Mouse (Mus musculus) MEL (cell line): Measurements from ENCODE around the gene Ccm2. TPM values are rescaled to one million over a fixed set of nuclear protein-coding genes. Genes with fewer than 3 reads are reported as not detected.

Source experiments
- DNase-seq: peaks from one replicate; pipeline ENCODE4 v3.0.0; 2011; ENCODE audit warnings: low read depth, low spot score
- H3K27ac ChIP-seq: 2 replicates; pipeline ENCODE4 v1.5.1; 2012; ENCODE audit warnings: low read depth, mild to moderate bottlenecking, control low read depth, low read length, moderate library complexity; ENCODE audit not compliant: control insufficient read depth
- H3K27me3 ChIP-seq, 2 experiments: fragments of 150-350 bp in 1 of 2; sonication (generic) in 1 of 2; 2 replicates each; pipeline ENCODE4 v1.6.1; 2012; ENCODE audit warnings: low read length in 2 of 2, mild to moderate bottlenecking in 2 of 2, improper control_type of control experiment in 1 of 2, moderate library complexity in 1 of 2; ENCODE audit not compliant: insufficient read depth in 2 of 2, control insufficient read depth in 1 of 2
- H3K36me3 ChIP-seq, 2 experiments: 2 replicates each; pipeline ENCODE4 v1.6.1; 2012 to 2014; ENCODE audit warnings: low read length in 2 of 2, improper control_type of control experiment in 1 of 2, inconsistent platforms in 1 of 2, mild to moderate bottlenecking in 1 of 2; ENCODE audit not compliant: insufficient read depth in 2 of 2, control insufficient read depth in 1 of 2
- H3K4me1 ChIP-seq, 2 experiments: fragments of 150-350 bp in 1 of 2; sonication (generic) in 1 of 2; 2 replicates each; pipeline ENCODE4 v1.6.1; 2012; ENCODE audit warnings: low read length in 2 of 2, improper control_type of control experiment in 1 of 2, mild to moderate bottlenecking in 1 of 2; ENCODE audit not compliant: insufficient read depth in 2 of 2, control insufficient read depth in 1 of 2
- H3K4me3 ChIP-seq, 2 experiments: fragments of 150-350 bp in 1 of 2; sonication (generic) in 1 of 2; 2 replicates each; pipeline ENCODE4 v1.5.1; 2012; ENCODE audit warnings: low read depth in 2 of 2, low read length in 2 of 2, mild to moderate bottlenecking in 2 of 2, moderate library complexity in 2 of 2, control low read depth in 1 of 2, improper control_type of control experiment in 1 of 2; ENCODE audit not compliant: control insufficient read depth in 1 of 2, insufficient read depth in 1 of 2
- H3K79me2 ChIP-seq: 2 replicates; pipeline ENCODE4 v1.6.1; 2012; ENCODE audit warnings: mild to moderate bottlenecking, low read length, moderate library complexity; ENCODE audit not compliant: control insufficient read depth, poor library complexity, insufficient read depth
- H3K9ac ChIP-seq: 2 replicates; pipeline ENCODE4 v1.6.1; 2012; ENCODE audit warnings: low read depth, mild to moderate bottlenecking, control low read depth, low read length, moderate library complexity; ENCODE audit not compliant: control insufficient read depth, poor library complexity, severe bottlenecking
- H3K9me3 ChIP-seq: fragments of 150-350 bp; sonication (generic); replicated peaks from 2 replicates; pipeline ENCODE4 v1.6.1; 2012; ENCODE audit warnings: mild to moderate bottlenecking, low read length, improper control_type of control experiment, moderate library complexity; ENCODE audit not compliant: insufficient read depth
- BHLHE40 ChIP-seq: IDR thresholded peaks from 2 replicates; pipeline ENCODE4 v1.6.1; 2012; ENCODE audit warnings: low read depth, mild to moderate bottlenecking, inconsistent platforms, low read length, improper control_type of control experiment, borderline replicate concordance
- CHD2 ChIP-seq: IDR thresholded peaks from 2 replicates; pipeline ENCODE4 v1.6.1; 2011; ENCODE audit warnings: low read length, improper control_type of control experiment
- E2F4 ChIP-seq: IDR thresholded peaks from 2 replicates; pipeline ENCODE4 v1.6.1; 2011; ENCODE audit warnings: low read depth, low read length, improper control_type of control experiment, borderline replicate concordance
- EP300 ChIP-seq, 2 experiments: IDR thresholded peaks; 2 replicates each; pipeline ENCODE4 v1.6.1; 2011; ENCODE audit warnings: improper control_type of control experiment in 2 of 2, low read length in 2 of 2, low read depth in 1 of 2, mild to moderate bottlenecking in 1 of 2
- ETS1 ChIP-seq: IDR thresholded peaks from 2 replicates; pipeline ENCODE4 v1.6.1; 2012; ENCODE audit warnings: low read depth, mild to moderate bottlenecking, inconsistent platforms, low read length, improper control_type of control experiment, moderate library complexity
- GABPA ChIP-seq: IDR thresholded peaks from 2 replicates; pipeline ENCODE4 v1.6.1; 2012; ENCODE audit warnings: low read depth, mild to moderate bottlenecking, inconsistent platforms, low read length, improper control_type of control experiment, moderate library complexity
- HCFC1 ChIP-seq: IDR thresholded peaks from 2 replicates; pipeline ENCODE4 v1.6.1; 2012; ENCODE audit warnings: low read depth, mild to moderate bottlenecking, inconsistent platforms, low read length, improper control_type of control experiment, moderate library complexity
- KAT2A ChIP-seq: conservative IDR thresholded peaks from 2 replicates; pipeline ENCODE4 v1.6.1; 2012; ENCODE audit warnings: low read depth, low read length, improper control_type of control experiment, inconsistent platforms
- MAFK ChIP-seq: IDR thresholded peaks from 2 replicates; pipeline ENCODE4 v1.6.1; 2011; ENCODE audit warnings: low read depth, mild to moderate bottlenecking, low read length, improper control_type of control experiment, borderline replicate concordance
- MAZ ChIP-seq: IDR thresholded peaks from 2 replicates; pipeline ENCODE4 v1.6.1; 2012; ENCODE audit warnings: low read depth, mild to moderate bottlenecking, inconsistent platforms, low read length, improper control_type of control experiment
- MEF2A ChIP-seq: IDR thresholded peaks from 2 replicates; pipeline ENCODE4 v1.6.1; 2014; ENCODE audit warnings: low read depth, mild to moderate bottlenecking, inconsistent platforms, low read length, improper control_type of control experiment; ENCODE audit not compliant: poor library complexity, insufficient replicate concordance, severe bottlenecking; ENCODE audit errors: extremely low read depth
- MXI1 ChIP-seq: IDR thresholded peaks from 2 replicates; pipeline ENCODE4 v1.6.1; 2011; ENCODE audit warnings: mild to moderate bottlenecking, low read depth, low read length, improper control_type of control experiment
- MYB ChIP-seq: IDR thresholded peaks from 2 replicates; pipeline ENCODE4 v1.6.1; 2011; ENCODE audit warnings: mild to moderate bottlenecking, low read depth, low read length, improper control_type of control experiment
- MYC ChIP-seq: IDR thresholded peaks from 2 replicates; pipeline ENCODE4 v1.6.1; 2011; ENCODE audit warnings: low read depth, mild to moderate bottlenecking, low read length, improper control_type of control experiment, moderate library complexity
- NELFE ChIP-seq: IDR thresholded peaks from 2 replicates; pipeline ENCODE4 v1.6.1; 2011; ENCODE audit warnings: low read depth, low read length, improper control_type of control experiment
- NRF1 ChIP-seq: IDR thresholded peaks from 2 replicates; pipeline ENCODE4 v1.6.1; 2014; ENCODE audit warnings: low read depth, mild to moderate bottlenecking, inconsistent platforms, low read length, improper control_type of control experiment, moderate library complexity; ENCODE audit not compliant: poor library complexity, insufficient read depth, severe bottlenecking
- POLR2A ChIP-seq, 2 experiments: IDR thresholded peaks; 2 replicates each; pipeline ENCODE4 v1.6.1; 2011 to 2012; ENCODE audit warnings: low read length in 2 of 2, mild to moderate bottlenecking in 2 of 2, control low read depth in 1 of 2, improper control_type of control experiment in 1 of 2, low read depth in 1 of 2, moderate library complexity in 1 of 2; ENCODE audit not compliant: control insufficient read depth in 1 of 2, insufficient read depth in 1 of 2, poor library complexity in 1 of 2
- POLR2AphosphoS5 ChIP-seq: IDR thresholded peaks from 2 replicates; pipeline ENCODE4 v1.6.1; 2012; ENCODE audit warnings: low read depth, borderline replicate concordance, mild to moderate bottlenecking, inconsistent platforms, low read length, moderate library complexity, mixed read lengths
- RAD21 ChIP-seq: IDR thresholded peaks from 2 replicates; pipeline ENCODE4 v1.6.1; 2011; ENCODE audit warnings: mild to moderate bottlenecking, low read depth, low read length, improper control_type of control experiment
- SIN3A ChIP-seq: IDR thresholded peaks from 2 replicates; pipeline ENCODE4 v1.6.1; 2012; ENCODE audit warnings: low read length, improper control_type of control experiment, inconsistent platforms
- SMC3 ChIP-seq: IDR thresholded peaks from 2 replicates; pipeline ENCODE4 v1.6.1; 2011; ENCODE audit warnings: low read depth, low read length, improper control_type of control experiment
- polyA plus RNA-seq, 2 experiments: library from polyadenylated mRNA; stranded (reverse) in 1 of 2; unstranded in 1 of 2; fragments of >175 nt in 1 of 2; fragments of >200 nt in 1 of 2; gene quantifications; 2 replicates each; pipeline versions ENCODE4 v1.2.1 to v1.2.4; 2012; ENCODE audit warnings: low replicate concordance in 2 of 2, low read depth in 1 of 2; ENCODE audit not compliant: insufficient read length in 2 of 2, insufficient read depth in 1 of 2, missing spikeins in 1 of 2
- total RNA-seq: library from RNA; depleted of rRNA; stranded (reverse); fragments of 300-350 nt; gene quantifications from 2 replicates; pipeline ENCODE4 v1.2.3, GENCODE M21; 2012

The Ccm2 gene
- total and polyA plus RNA-seq, 3 experiments: 49.2 to 66.4 TPM; not detected in 1

- H3K27ac ChIP-seq: no peak overlapping the region
Measured at GRCm38 (mm10) chr11:6588295-6588694, 41.6 kb downstream of the Ccm2 start.

GRCm38 (mm10) chr11:6589838-6590237, 43.2 kb downstream of the Ccm2 start:
- Histone ChIP-seq H3K9ac (no peak overlapping the region), H3K79me2 (no peaks in the 10 kb centered on the region), H3K4me3 (no peak overlapping the region), H3K27me3 (no peaks in the 10 kb centered on the region)
- no peak for TF ChIP-seq ETS1
- no peak for TF ChIP-seq E2F4
- no peak for TF ChIP-seq HCFC1
- TF ChIP-seq NRF1: no peak
- TF ChIP-seq POLR2A (IDR thresholded peaks at IDR 0.05; ENCODE audit: control insufficient read depth in 1 of 2, insufficient read depth in 1 of 2, low read depth in 1 of 2, low read length in 2 of 2, poor library complexity in 1 of 2): no peak
- TF ChIP-seq, all 39 proteins: peak for 0
- DNase-seq: no peak
- H3K27ac ChIP-seq: no peak overlapping the region
- H3K36me3 ChIP-seq: peaks cover 24 to 27% of the 10 kb centered on the region in 2 experiments
- H3K4me1 ChIP-seq: peaks cover 10 to 28% of the 10 kb centered on the region in 2 experiments
- no peaks in the 10 kb centered on the region for H3K9me3 ChIP-seq

More at GRCm38 (mm10) chr11:6588295-6588694, 41.6 kb downstream of the Ccm2 start:
- no peaks in the 10 kb centered on the region for H3K9me3 ChIP-seq
- no peaks in the 10 kb centered on the region for H3K27me3 ChIP-seq
- no peak overlapping the region for H3K4me3 ChIP-seq
- peaks cover 10 to 28% of the 10 kb centered on the region in 2 experiments for H3K4me1 ChIP-seq
- no peak for DNase-seq
- H3K9ac ChIP-seq: no peak overlapping the region
- H3K36me3 ChIP-seq: peaks cover 24 to 27% of the 10 kb centered on the region in 2 experiments
- TF ChIP-seq NELFE: no peak
- TF ChIP-seq MYB: no peak
- TF ChIP-seq GABPA: no peak
- TF ChIP-seq POLR2AphosphoS5: no peak
- TF ChIP-seq EP300 (IDR thresholded peaks at IDR 0.05; ENCODE audit: low read depth in 1 of 2, low read length in 2 of 2): no peak
- no peak for TF ChIP-seq MAZ
- TF ChIP-seq MEF2A: no peak
- no peak for TF ChIP-seq BHLHE40
- TF ChIP-seq MXI1: no peak
- TF ChIP-seq CHD2: no peak
- TF ChIP-seq KAT2A: no peak
- no peak for TF ChIP-seq SMC3
- TF ChIP-seq SIN3A: no peak
- no peak for TF ChIP-seq RAD21
- TF ChIP-seq MAFK: no peak
- TF ChIP-seq MYC: no peak
- no peak for TF ChIP-seq E2F4
- H3K79me2 ChIP-seq: no peaks in the 10 kb centered on the region
